Comparison of ENCODE assay signal across 9 mouse cellular contexts in genomic region chr2:117412045-117412606, GRCm38 (mm10).
A peak's percentile ranks its signal among the peaks of the same experiment; 100 is the strongest.
DNase-seq lines count a peak whose midpoint lies in the region; ATAC-seq lines count a peak whose summit lies in the region.
"Had no signal": no experiment of that assay in that cellular context is flagged by ENCODE, and none has a peak within 500 bp of the region (broad histone marks: within the 10 kb centered on the region; RNA-seq: fewer than 3 reads in every experiment).

No protein-coding gene starts in this region.

- no peak overlapping the region for H3K9ac ChIP-seq in intestine, embryonic 16.5 days (ENCODE audit: low read depth, low read length)

- no peaks in the 10 kb centered on the region for H3K9me3 ChIP-seq in intestine, embryonic 16.5 days (ENCODE audit: control insufficient read depth, low read length)

- H3K4me1 ChIP-seq in intestine, embryonic 16.5 days (ENCODE audit: control insufficient read depth, insufficient read depth, low read length) = no peaks in the 10 kb centered on the region

- H3K4me2 ChIP-seq in intestine, embryonic 16.5 days (ENCODE audit: low read depth, low read length) = no peak overlapping the region

- no peaks in the 10 kb centered on the region for H3K36me3 ChIP-seq in intestine, embryonic 16.5 days (ENCODE audit: control insufficient read depth, insufficient read depth, low read length)

- no peak overlapping the region for H3K4me3 ChIP-seq in intestine, embryonic 16.5 days (ENCODE audit: low read length)
- H3K4me3 ChIP-seq: myocyte had no signal

- ATAC-seq in cerebellum, adult (ENCODE audit: insufficient number of reproducible peaks, low FRiP score, low TSS enrichment) = peak; percentile 64
- ATAC-seq in intestine, embryonic 16.5 days = no peak

- no peak overlapping the region for H3K27ac ChIP-seq in intestine, embryonic 16.5 days (ENCODE audit: low read length)

- WGBS in intestine, embryonic 16.5 days = 38% methylated on average over 4 of the region's 4 CpGs

- DNase-seq in cerebellum, adult 11-12 months = no peak
- peak; percentile 43 for DNase-seq in layer of hippocampus, adult 11-12 months (ENCODE audit: low spot score)
- no peak for DNase-seq in layer of hippocampus, adult 9-10 months (ENCODE audit: low spot score)
- DNase-seq in induced T-regulatory cell, adult 2 months (ENCODE audit: low read depth) = peak; percentile 64
- DNase-seq in right cerebral cortex, postnatal 14 days = peak; percentile 22
- DNase-seq in urinary bladder, postnatal 36 days (ENCODE audit: low spot score in 2 of 2) = no peak

- H3K27me3 ChIP-seq in intestine, embryonic 16.5 days (replicated peaks; ENCODE audit: control insufficient read depth, insufficient read depth, low read length) = no peaks in the 10 kb centered on the region

Comparison
In these comparisons a context has a peak if more than half of its experiments do, and no peak if none do; other contexts are left out.
1. DNase-seq: peak in layer of hippocampus, adult 11-12 months (single experiment), induced T-regulatory cell, adult 2 months (single experiment) and right cerebral cortex, postnatal 14 days (single experiment); none in cerebellum, adult 11-12 months (single experiment), layer of hippocampus, adult 9-10 months (single experiment) and urinary bladder, postnatal 36 days (0 of 2).